ENCODE assay signal across 13 mouse cellular contexts in the genomic region with DNA sequence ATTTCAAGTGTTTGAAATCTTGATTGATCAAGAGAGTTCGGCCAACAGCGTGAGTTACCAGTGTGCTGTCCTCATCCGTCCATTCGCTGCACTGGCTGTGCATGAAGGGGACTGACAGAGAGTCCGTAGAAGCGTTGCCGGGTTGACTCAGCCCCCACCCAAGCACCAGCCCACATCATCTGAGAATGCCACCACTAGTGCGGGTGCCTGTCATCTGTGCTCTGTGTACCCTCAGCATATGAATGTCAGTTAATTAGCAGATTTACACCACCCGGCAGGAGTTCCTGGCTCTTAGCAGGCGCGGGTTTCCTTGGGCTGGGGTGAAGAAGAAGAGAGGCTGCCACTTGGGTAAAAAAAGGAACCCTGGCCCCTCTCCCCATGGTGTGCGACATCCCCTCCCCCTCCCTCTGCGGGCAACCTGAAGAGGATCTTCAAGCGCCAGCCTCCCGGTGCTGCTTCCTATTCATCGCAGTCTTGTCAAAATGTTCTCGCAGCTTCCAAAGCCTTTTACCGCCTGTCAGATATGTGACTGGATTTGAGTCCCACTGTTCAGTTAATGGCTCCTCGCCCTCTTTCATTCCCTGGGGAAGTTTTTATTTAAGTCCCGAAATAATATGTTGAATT.
DNase-seq lines count a peak whose midpoint lies in the region; ATAC-seq and TF ChIP-seq lines count a peak whose summit lies in the region.
"Had no signal": no experiment of that assay in that cellular context is flagged by ENCODE, and none has a peak within 500 bp of the region (broad histone marks: within the 10 kb centered on the region; RNA-seq: fewer than 3 reads in every experiment).

No protein-coding gene starts in this region.

- DNase-seq in midbrain, embryonic 10.5 days (ENCODE audit: low spot score) = no peak
- peak; percentile 83 for DNase-seq in forebrain, embryonic 14.5 days (ENCODE audit: low spot score)
- DNase-seq in hindbrain, postnatal 0 days (ENCODE audit: low spot score) = peak; percentile 40
- DNase-seq in retina, postnatal 1 day = peak; percentile 40
- DNase-seq in lung, postnatal 36 days = no peak
- DNase-seq in liver, postnatal 0 days = no peak
- DNase-seq: adrenal gland, adult 8-10 months; heart, postnatal 10 days; kidney, postnatal 10 days; lung, embryonic 14.5 days had no signal

- no peak overlapping the region for H3K4me3 ChIP-seq in midbrain, embryonic 12.5 days
- no peak overlapping the region for H3K4me3 ChIP-seq in midbrain, embryonic 10.5 days
- no peak overlapping the region for H3K4me3 ChIP-seq in forebrain, embryonic 14.5 days (ENCODE audit: low read depth, low read length)
- peak overlapping the region; percentile 14 for H3K4me3 ChIP-seq in hindbrain, postnatal 0 days (ENCODE audit: low read length)
- no peak overlapping the region for H3K4me3 ChIP-seq in liver, postnatal 0 days (ENCODE audit: low read depth, low read length)
- H3K4me3 ChIP-seq: intestine, embryonic 15.5 days had no signal

- no peaks in the 10 kb centered on the region for H3K9me3 ChIP-seq in midbrain, embryonic 12.5 days
- H3K9me3 ChIP-seq in midbrain, embryonic 10.5 days (replicated peaks) = no peaks in the 10 kb centered on the region
- H3K9me3 ChIP-seq in forebrain, embryonic 14.5 days (replicated peaks; ENCODE audit: control insufficient read depth, low read length) = no peaks in the 10 kb centered on the region
- H3K9me3 ChIP-seq in hindbrain, postnatal 0 days (ENCODE audit: low read length) = no peaks in the 10 kb centered on the region
- no peaks in the 10 kb centered on the region for H3K9me3 ChIP-seq in liver, postnatal 0 days (ENCODE audit: low read length)
- H3K9me3 ChIP-seq: intestine, embryonic 15.5 days had no signal

- WGBS in midbrain, embryonic 12.5 days = 19% methylated on average over 20 of the region's 20 CpGs
- WGBS in midbrain, embryonic 10.5 days = 27% methylated on average over 20 of the region's 20 CpGs
- 13% methylated on average over 20 of the region's 20 CpGs for WGBS in forebrain, embryonic 14.5 days
- 11% methylated on average over 20 of the region's 20 CpGs for WGBS in hindbrain, postnatal 0 days
- WGBS in liver, postnatal 0 days (ENCODE audit: insufficient replicate concordance) = 27% methylated on average over 20 of the region's 20 CpGs

- H3K9ac ChIP-seq in midbrain, embryonic 12.5 days (replicated peaks) = no peak overlapping the region
- H3K9ac ChIP-seq in forebrain, embryonic 14.5 days (ENCODE audit: low read length) = no peak overlapping the region
- H3K9ac ChIP-seq in hindbrain, postnatal 0 days (replicated peaks; ENCODE audit: low read length) = 0 out of 2 replicates have a peak overlapping the region, but pooled peaks have one; percentile 30
- no peak overlapping the region for H3K9ac ChIP-seq in liver, postnatal 0 days (replicated peaks)
- H3K9ac ChIP-seq: intestine, embryonic 15.5 days; lung, embryonic 14.5 days had no signal

- no peaks in the 10 kb centered on the region; the same call in 1 of the 2 replicates for H3K27me3 ChIP-seq in midbrain, embryonic 12.5 days
- peaks cover 9% of the 10 kb centered on the region; the same call in 1 of the 2 replicates for H3K27me3 ChIP-seq in midbrain, embryonic 10.5 days (ENCODE audit: low read depth, poor library complexity, severe bottlenecking)
- no peaks in the 10 kb centered on the region for H3K27me3 ChIP-seq in forebrain, embryonic 14.5 days (replicated peaks; ENCODE audit: control insufficient read depth, insufficient read depth, low read length)
- no peaks in the 10 kb centered on the region for H3K27me3 ChIP-seq in hindbrain, postnatal 0 days (ENCODE audit: insufficient read depth, low read length)
- H3K27me3 ChIP-seq in liver, postnatal 0 days (ENCODE audit: insufficient read depth, low read length) = no peaks in the 10 kb centered on the region

- peak overlapping the region; percentile 24 for H3K4me2 ChIP-seq in midbrain, embryonic 12.5 days (replicated peaks)
- H3K4me2 ChIP-seq in forebrain, embryonic 14.5 days (ENCODE audit: low read length) = peak overlapping the region; percentile 33
- peak overlapping the region; percentile 49 for H3K4me2 ChIP-seq in hindbrain, postnatal 0 days (ENCODE audit: low read depth, low read length)
- no peak overlapping the region for H3K4me2 ChIP-seq in liver, postnatal 0 days (ENCODE audit: low read depth, low read length)
- H3K4me2 ChIP-seq: intestine, embryonic 15.5 days; lung, embryonic 14.5 days had no signal

- H3K27ac ChIP-seq in midbrain, embryonic 12.5 days (replicated peaks) = no peak overlapping the region
- H3K27ac ChIP-seq in midbrain, embryonic 10.5 days (replicated peaks) = no peak overlapping the region
- H3K27ac ChIP-seq in forebrain, embryonic 14.5 days (ENCODE audit: low read depth, low read length) = peak overlapping the region; percentile 29; the same call in 1 of the 2 replicates
- H3K27ac ChIP-seq in hindbrain, postnatal 0 days = no peak overlapping the region
- no peak overlapping the region for H3K27ac ChIP-seq in liver, postnatal 0 days (ENCODE audit: low read depth)
- H3K27ac ChIP-seq: intestine, embryonic 15.5 days had no signal

- no peak for TF ChIP-seq EP300 in liver, postnatal 0 days (IDR thresholded peaks at IDR 0.05; ENCODE audit: low read depth)

- no peaks in the 10 kb centered on the region for H3K36me3 ChIP-seq in midbrain, embryonic 12.5 days
- H3K36me3 ChIP-seq in midbrain, embryonic 10.5 days = no peaks in the 10 kb centered on the region
- no peaks in the 10 kb centered on the region for H3K36me3 ChIP-seq in forebrain, embryonic 14.5 days (ENCODE audit: control insufficient read depth, insufficient read depth, low read length)
- no peaks in the 10 kb centered on the region for H3K36me3 ChIP-seq in hindbrain, postnatal 0 days (ENCODE audit: insufficient read depth, low read length)
- no peaks in the 10 kb centered on the region for H3K36me3 ChIP-seq in liver, postnatal 0 days (replicated peaks; ENCODE audit: insufficient read depth, low read length)
- H3K36me3 ChIP-seq: G1E; intestine, embryonic 15.5 days had no signal

- peaks cover 7% of the 10 kb centered on the region; the same call in 1 of the 2 replicates for H3K4me1 ChIP-seq in midbrain, embryonic 12.5 days
- H3K4me1 ChIP-seq in midbrain, embryonic 10.5 days = peaks cover 7% of the 10 kb centered on the region
- H3K4me1 ChIP-seq in forebrain, embryonic 14.5 days (ENCODE audit: control insufficient read depth, insufficient read depth, low read length) = 0 out of 2 replicates have a peak, but pooled peaks cover 11% of the 10 kb centered on the region
- H3K4me1 ChIP-seq in hindbrain, postnatal 0 days (ENCODE audit: insufficient read depth, low read length) = peaks cover 7% of the 10 kb centered on the region
- no peaks in the 10 kb centered on the region for H3K4me1 ChIP-seq in liver, postnatal 0 days (ENCODE audit: insufficient read depth)
- H3K4me1 ChIP-seq: intestine, embryonic 15.5 days had no signal

- TF ChIP-seq CTCF in hindbrain, postnatal 0 days (IDR thresholded peaks at IDR 0.05; ENCODE audit: low read depth) = no peak
- TF ChIP-seq CTCF in liver, postnatal 0 days (IDR thresholded peaks at IDR 0.05; ENCODE audit: low read depth) = no peak

- no peak for ATAC-seq in midbrain, embryonic 12.5 days (ENCODE audit: low FRiP score, low read depth)
- peak; percentile 85 for ATAC-seq in forebrain, embryonic 14.5 days
- ATAC-seq in hindbrain, postnatal 0 days = no peak
- ATAC-seq in liver, postnatal 0 days = no peak
- ATAC-seq: intestine, embryonic 15.5 days had no signal

Comparison
In these comparisons a context has a peak if more than half of its experiments do, and no peak if none do; other contexts are left out.
1. DNase-seq: peak in forebrain, embryonic 14.5 days (single experiment), hindbrain, postnatal 0 days (single experiment) and retina, postnatal 1 day (single experiment); none in midbrain, embryonic 10.5 days (single experiment), lung, postnatal 36 days (single experiment) and liver, postnatal 0 days (single experiment).